Mouse (Mus musculus) hindbrain, postnatal 0 days (tissue): ENCODE results near the gene Cog2. TPM values are rescaled to one million over a fixed set of nuclear protein-coding genes. Genes with fewer than 3 reads are reported as not detected.

Experiments
- ATAC-seq: fragments of 200-750 bp; cut with Nextera tagmentation; 2 replicates; pipeline ENCODE4 v1.8.0; 2017; ENCODE audit warnings: mild to moderate bottlenecking, moderate TSS enrichment, moderate library complexity
- DNase-seq: peaks from one replicate; pipeline ENCODE4 v3.0.0-alpha.2; 2015; ENCODE audit warnings: low spot score
- H3K27ac ChIP-seq: fragments of 300-500 bp; sonication (generic); 2 replicates; pipeline ENCODE4 v1.5.1; 2014; ENCODE audit warnings: mild to moderate bottlenecking
- H3K27me3 ChIP-seq: fragments of 300-500 bp; sonication (generic); 2 replicates; pipeline ENCODE4 v1.6.1; 2014; ENCODE audit warnings: low read length, mixed read lengths; ENCODE audit not compliant: insufficient read depth
- H3K36me3 ChIP-seq: fragments of 300-500 bp; sonication (generic); 2 replicates; pipeline ENCODE4 v1.6.1; 2014; ENCODE audit warnings: low read length, mixed read lengths; ENCODE audit not compliant: insufficient read depth
- H3K4me1 ChIP-seq: fragments of 300-500 bp; sonication (generic); 2 replicates; pipeline ENCODE4 v1.6.1; 2014; ENCODE audit warnings: antibody characterized with exemption, low read length, mixed read lengths; ENCODE audit not compliant: insufficient read depth
- H3K4me2 ChIP-seq: fragments of 300-500 bp; sonication (generic); 2 replicates; pipeline ENCODE4 v1.6.1; 2014; ENCODE audit warnings: low read depth, mild to moderate bottlenecking, low read length, moderate library complexity, mixed read lengths
- H3K4me3 ChIP-seq: fragments of 300-500 bp; sonication (generic); 2 replicates; pipeline ENCODE4 v1.5.1; 2014; ENCODE audit warnings: low read length
- H3K9ac ChIP-seq: fragments of 300-500 bp; sonication (generic); replicated peaks from 2 replicates; pipeline ENCODE4 v1.6.1; 2014; ENCODE audit warnings: mild to moderate bottlenecking, low read length, moderate library complexity, mixed read lengths
- H3K9me3 ChIP-seq: fragments of 300-500 bp; sonication (generic); 2 replicates; pipeline ENCODE4 v1.6.1; 2016; ENCODE audit warnings: low read length, mixed read lengths
- CTCF ChIP-seq: IDR thresholded peaks from 2 replicates; pipeline ENCODE4 v1.5.1; 2016; ENCODE audit warnings: antibody characterized with exemption, control low read depth, low read depth
- WGBS: fragments of 180-500 bp; shearing (Covaris S2); extraction: QIAGEN DNeasy Blood & Tissue Kit; methylation state at CpG from one replicate; pipeline ENCODE4 v1.1.7; 2014; 5-methylcytosine and 5-hydroxymethylcytosine counted together
- polyA plus RNA-seq: library from polyadenylated mRNA; unstranded; fragments of >200 nt; fragmentation: Nextera tagmentation; extraction: Ambion mirVana; gene quantifications from 2 replicates; pipeline ENCODE4 v1.2.1, GENCODE M21; 2015
- total RNA-seq: library from RNA; depleted of rRNA; stranded (reverse); fragments of >200 nt; gene quantifications from 2 replicates; pipeline ENCODE4 v1.2.3, GENCODE M21; 2014

Cog2 gene
- total and polyA plus RNA-seq, 2 experiments from 2014 or later = 17.3 to 30.0 TPM

GRCm38 (mm10) chr8:124483356-124484115 lies 37.0 kb upstream of the Cog2 start:
- 67% methylated on average over 7 of the region's 7 CpGs for WGBS

DNA sequence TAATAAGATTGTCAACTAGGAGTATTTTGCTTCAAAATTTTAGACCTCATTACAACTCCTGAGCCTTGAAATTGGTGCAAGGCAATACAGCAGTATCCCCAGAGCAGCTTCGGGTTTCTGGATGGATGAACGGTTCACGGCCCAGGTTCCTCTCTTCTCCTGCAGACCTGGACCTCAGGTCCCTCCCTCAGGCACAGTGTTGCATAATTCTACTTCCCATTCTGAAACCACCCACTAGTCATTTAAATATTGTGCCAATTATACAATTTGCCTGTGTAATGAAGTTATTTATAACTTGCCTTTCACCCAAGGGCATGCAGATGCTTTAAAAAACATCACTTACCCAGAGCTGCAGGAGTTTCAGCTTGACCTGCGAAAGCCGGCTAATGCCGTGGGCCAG lies 31.3 kb upstream of the Cog2 start:
- TF ChIP-seq CTCF = no peak
- Histone ChIP-seq H3K27me3 (no peaks in the 10 kb centered on the region), H3K36me3 (no peaks in the 10 kb centered on the region), H3K9me3 (no peaks in the 10 kb centered on the region), H3K4me2 (no peak overlapping the region), H3K27ac (no peak overlapping the region), H3K9ac (no peak overlapping the region), H3K4me3 (no peak overlapping the region), H3K4me1 (0 out of 2 replicates have a peak, but pooled peaks cover 1% of the 10 kb centered on the region)
- WGBS = 75% methylated on average over 6 of the region's 6 CpGs
- DNase-seq (peak; percentile 4), ATAC-seq (no peak)

More at GRCm38 (mm10) chr8:124483356-124484115, 37.0 kb upstream of the Cog2 start:
- TF ChIP-seq CTCF = peak; percentile 25; the same call in 1 of the 2 replicates
- no peaks in the 10 kb centered on the region for H3K27me3 ChIP-seq
- no peak overlapping the region for H3K27ac ChIP-seq
- H3K4me3 ChIP-seq = no peak overlapping the region
- H3K4me2 ChIP-seq = no peak overlapping the region
- no peaks in the 10 kb centered on the region for H3K36me3 ChIP-seq
- H3K4me1 ChIP-seq = no peaks in the 10 kb centered on the region
- no peak overlapping the region for H3K9ac ChIP-seq
- H3K9me3 ChIP-seq = no peaks in the 10 kb centered on the region
- ATAC-seq (no peak), DNase-seq (no peak)

DNA sequence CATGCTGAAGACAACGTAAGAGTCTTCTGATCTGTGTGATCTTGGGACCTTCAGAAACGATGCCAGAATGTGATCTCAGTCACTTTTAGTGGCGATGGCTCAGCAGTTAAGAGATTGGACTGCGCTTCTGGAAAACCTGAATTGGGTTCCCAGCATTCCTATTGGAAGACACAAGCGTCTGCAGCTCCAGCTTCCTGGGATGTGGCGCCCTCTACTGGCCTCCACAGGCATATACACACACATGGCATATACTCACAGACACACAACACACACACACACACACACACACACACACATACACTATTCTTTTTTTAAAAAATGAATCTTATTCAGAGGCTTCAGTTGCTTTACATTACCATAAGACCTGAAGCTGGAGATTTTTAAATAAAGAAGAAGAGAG lies 30.8 kb upstream of the Cog2 start:
- Histone ChIP-seq H3K36me3 (no peaks in the 10 kb centered on the region), H3K4me3 (no peak overlapping the region), H3K27ac (no peak overlapping the region), H3K4me1 (0 out of 2 replicates have a peak, but pooled peaks cover 3% of the 10 kb centered on the region), H3K27me3 (no peaks in the 10 kb centered on the region), H3K4me2 (no peak overlapping the region), H3K9ac (no peak overlapping the region), H3K9me3 (no peaks in the 10 kb centered on the region)
- ATAC-seq (no peak), DNase-seq (no peak)
- TF ChIP-seq CTCF = peak; percentile 39
- 87% methylated on average over 6 of the region's 6 CpGs for WGBS

- Histone ChIP-seq H3K4me3 (no peak overlapping the region), H3K9ac (no peak overlapping the region), H3K4me2 (no peak overlapping the region), H3K4me1 (0 out of 2 replicates have a peak, but pooled peaks cover 8% of the 10 kb centered on the region), H3K9me3 (no peaks in the 10 kb centered on the region), H3K27me3 (no peaks in the 10 kb centered on the region), H3K27ac (0 out of 2 replicates have a peak overlapping the region, but pooled peaks have one; percentile 36), H3K36me3 (no peaks in the 10 kb centered on the region)
- DNase-seq = peak; percentile 59
- TF ChIP-seq CTCF = no peak
- 35% methylated on average over 3 of the region's 3 CpGs for WGBS
- ATAC-seq = 0 out of 2 replicates have a peak, but pooled peaks have one; percentile 24
Measured at GRCm38 (mm10) chr8:124494397-124494796, 26.2 kb upstream of the Cog2 start.

DNA sequence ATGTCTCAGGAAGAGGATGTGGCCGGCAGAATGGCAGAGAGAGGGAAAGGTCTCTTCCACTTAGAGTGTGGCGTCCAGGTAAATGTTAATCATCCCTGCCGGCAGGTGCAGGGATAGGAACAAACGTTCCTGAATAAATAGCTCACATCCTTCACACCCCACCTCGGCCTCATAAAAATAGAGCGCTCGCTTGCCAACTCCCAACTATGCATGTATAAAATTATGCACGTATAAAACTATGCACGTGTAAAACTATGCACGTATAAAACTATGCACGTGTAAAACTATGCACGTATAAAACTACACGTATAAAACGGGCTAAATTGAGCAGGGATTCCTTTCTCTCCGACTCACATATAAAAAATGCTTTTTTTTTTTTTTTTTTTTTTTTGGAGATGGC lies 25.6 kb upstream of the Cog2 start:
- no peak for ATAC-seq

GRCm38 (mm10) chr8:124495676-124496075 lies 24.9 kb upstream of the Cog2 start:
- no peak overlapping the region for H3K4me2 ChIP-seq
- no peaks in the 10 kb centered on the region for H3K9me3 ChIP-seq
- DNase-seq (peak; percentile 28), ATAC-seq (no peak)
- no peak for TF ChIP-seq CTCF
- H3K9ac ChIP-seq = no peak overlapping the region
- peak overlapping the region; percentile 56; the same call in 1 of the 2 replicates for H3K27ac ChIP-seq
- WGBS = 63% methylated on average over 11 of the region's 11 CpGs
- no peaks in the 10 kb centered on the region for H3K27me3 ChIP-seq
- H3K36me3 ChIP-seq = no peaks in the 10 kb centered on the region
- H3K4me1 ChIP-seq = 0 out of 2 replicates have a peak, but pooled peaks cover 8% of the 10 kb centered on the region
- no peak overlapping the region for H3K4me3 ChIP-seq

More for the DNA sequence above, 25.6 kb upstream of the Cog2 start:
- Histone ChIP-seq H3K4me2 (no peak overlapping the region), H3K27me3 (no peaks in the 10 kb centered on the region), H3K36me3 (no peaks in the 10 kb centered on the region), H3K9me3 (no peaks in the 10 kb centered on the region), H3K9ac (no peak overlapping the region), H3K4me1 (0 out of 2 replicates have a peak, but pooled peaks cover 8% of the 10 kb centered on the region), H3K27ac (peak overlapping the region; percentile 36; the same call in 1 of the 2 replicates), H3K4me3 (no peak overlapping the region)
- TF ChIP-seq CTCF = no peak
- WGBS = 85% methylated on average over 15 of the region's 15 CpGs
- no peak for DNase-seq

DNA sequence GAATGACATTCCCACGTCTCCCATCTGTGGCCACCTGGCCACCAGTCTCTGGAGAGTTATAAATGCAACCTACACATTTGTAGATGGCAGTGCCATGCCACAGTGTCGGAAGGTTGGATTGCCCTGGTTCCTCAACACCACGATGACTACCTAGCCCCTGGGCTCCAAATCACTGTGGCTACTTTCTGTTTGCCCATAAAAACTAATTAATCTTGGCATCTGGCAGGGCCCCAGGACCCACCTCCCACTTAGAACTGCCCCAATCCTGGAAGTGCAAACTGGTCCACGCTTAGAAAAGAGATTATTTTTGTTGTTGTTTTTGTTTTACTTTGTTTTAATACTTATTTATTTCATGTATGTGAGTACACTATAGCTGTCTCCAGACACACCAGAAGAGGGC lies 24.3 kb upstream of the Cog2 start:
- H3K4me1 ChIP-seq = 0 out of 2 replicates have a peak, but pooled peaks cover 8% of the 10 kb centered on the region
- no peak overlapping the region for H3K4me3 ChIP-seq
- no peak overlapping the region for H3K4me2 ChIP-seq
- ATAC-seq (no peak), DNase-seq (no peak)
- peak overlapping the region; percentile 56; the same call in 1 of the 2 replicates for H3K27ac ChIP-seq
- H3K9ac ChIP-seq = no peak overlapping the region
- TF ChIP-seq CTCF = no peak
- 67% methylated on average over 4 of the region's 4 CpGs for WGBS
- no peaks in the 10 kb centered on the region for H3K27me3 ChIP-seq
- no peaks in the 10 kb centered on the region for H3K9me3 ChIP-seq
- H3K36me3 ChIP-seq = no peaks in the 10 kb centered on the region
